In the genomic region with DNA sequence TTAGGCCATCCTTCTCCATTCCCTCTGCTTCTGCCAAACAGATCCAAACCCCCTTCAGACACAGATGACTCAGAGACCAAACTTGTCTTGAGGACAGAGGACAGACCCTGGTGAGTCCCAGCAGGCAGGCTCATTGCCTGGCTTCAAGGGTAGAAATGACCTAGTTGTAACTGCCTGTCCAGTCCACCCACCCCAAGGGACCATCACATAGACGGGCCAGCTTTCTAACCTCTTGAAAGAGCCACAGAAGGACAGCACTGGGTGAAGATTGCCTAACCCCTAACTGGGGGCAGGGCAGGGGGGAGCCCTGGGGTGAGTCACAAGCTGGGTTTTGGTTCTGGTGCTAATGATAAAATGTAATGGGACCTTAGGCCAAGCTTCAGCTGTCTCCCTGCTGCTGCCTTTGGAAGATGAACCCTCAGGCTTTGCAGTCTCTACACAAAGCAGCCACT, we compare ENCODE assay signal across 9 mouse cellular contexts. TPM values are rescaled to one million over a fixed set of nuclear protein-coding genes. Genes with fewer than 3 reads are reported as not detected.
A peak's percentile ranks its signal among the peaks of the same experiment; 100 is the strongest.
DNase-seq lines count a peak whose midpoint lies in the region; ATAC-seq and TF ChIP-seq lines count a peak whose summit lies in the region.
"Had no signal": no experiment of that assay in that cellular context is flagged by ENCODE, and none has a peak within 500 bp of the region (broad histone marks: within the 10 kb centered on the region; RNA-seq: fewer than 3 reads in every experiment).

No protein-coding gene starts in this region.

- H3K4me3 ChIP-seq in forebrain, embryonic 15.5 days: no peak overlapping the region
- no peak overlapping the region for H3K4me3 ChIP-seq in forebrain, embryonic 10.5 days
- H3K4me3 ChIP-seq in heart, embryonic 10.5 days: no peak overlapping the region
- no peak overlapping the region for H3K4me3 ChIP-seq in lung, postnatal 0 days (ENCODE audit: low read depth, low read length)

- H3K27me3 ChIP-seq in forebrain, embryonic 15.5 days: no peaks in the 10 kb centered on the region
- H3K27me3 ChIP-seq in forebrain, embryonic 10.5 days (ENCODE audit: poor library complexity, severe bottlenecking): no peaks in the 10 kb centered on the region
- no peaks in the 10 kb centered on the region for H3K27me3 ChIP-seq in heart, embryonic 10.5 days (ENCODE audit: insufficient read depth, poor library complexity, severe bottlenecking)
- no peaks in the 10 kb centered on the region for H3K27me3 ChIP-seq in lung, postnatal 0 days (replicated peaks; ENCODE audit: insufficient read depth, low read length)

- peaks cover 6% of the 10 kb centered on the region; the same call in 1 of the 2 replicates for H3K4me1 ChIP-seq in forebrain, embryonic 15.5 days
- no peaks in the 10 kb centered on the region for H3K4me1 ChIP-seq in forebrain, embryonic 10.5 days
- peaks cover 4% of the 10 kb centered on the region; the same call in 1 of the 2 replicates for H3K4me1 ChIP-seq in heart, embryonic 10.5 days
- no peaks in the 10 kb centered on the region for H3K4me1 ChIP-seq in lung, postnatal 0 days (ENCODE audit: insufficient read depth, low read depth, low read length)

- H3K27ac ChIP-seq in forebrain, embryonic 15.5 days (replicated peaks): no peak overlapping the region
- H3K27ac ChIP-seq in forebrain, embryonic 10.5 days: no peak overlapping the region
- H3K27ac ChIP-seq in heart, embryonic 10.5 days: peak overlapping the region; percentile 59; the same call in 1 of the 2 replicates
- peak overlapping the region; percentile 83 for H3K27ac ChIP-seq in lung, postnatal 0 days (ENCODE audit: low read length)
- H3K27ac ChIP-seq: liver, embryonic 14.5 days had no signal

- H3K4me2 ChIP-seq in forebrain, embryonic 15.5 days (replicated peaks): no peak overlapping the region
- H3K4me2 ChIP-seq in lung, postnatal 0 days (replicated peaks; ENCODE audit: low read depth, low read length): peak overlapping the region; percentile 38

- no peaks in the 10 kb centered on the region for H3K9me3 ChIP-seq in forebrain, embryonic 15.5 days
- H3K9me3 ChIP-seq in forebrain, embryonic 10.5 days: no peaks in the 10 kb centered on the region
- no peaks in the 10 kb centered on the region for H3K9me3 ChIP-seq in heart, embryonic 10.5 days
- H3K9me3 ChIP-seq in lung, postnatal 0 days (ENCODE audit: low read length): no peaks in the 10 kb centered on the region

- TF ChIP-seq EP300 in lung, postnatal 0 days (IDR thresholded peaks at IDR 0.05): no peak

- peak; percentile 32; the same call in 1 of the 2 replicates for ATAC-seq in forebrain, embryonic 15.5 days (replicated peaks)
- peak; percentile 91 for ATAC-seq in lung, postnatal 0 days
- no peak for ATAC-seq in megakaryocyte progenitor cell, adult 5-6 weeks (replicated peaks; ENCODE audit: poor library complexity)

- no peak overlapping the region for H3K9ac ChIP-seq in forebrain, embryonic 15.5 days (replicated peaks)
- 0 out of 2 replicates have a peak overlapping the region, but pooled peaks have one; percentile 19 for H3K9ac ChIP-seq in lung, postnatal 0 days (replicated peaks; ENCODE audit: low read depth)
- H3K9ac ChIP-seq: liver, embryonic 14.5 days had no signal

- H3K36me3 ChIP-seq in forebrain, embryonic 15.5 days: no peaks in the 10 kb centered on the region
- no peaks in the 10 kb centered on the region for H3K36me3 ChIP-seq in forebrain, embryonic 10.5 days (replicated peaks)
- H3K36me3 ChIP-seq in heart, embryonic 10.5 days: no peaks in the 10 kb centered on the region
- no peaks in the 10 kb centered on the region for H3K36me3 ChIP-seq in lung, postnatal 0 days (ENCODE audit: insufficient read depth, low read length)

- DNase-seq in forebrain, embryonic 10.5 days (ENCODE audit: extremely low spot score, low spot score): no peak
- DNase-seq in NIH3T3 (ENCODE audit: low read depth): peak; percentile 83
- DNase-seq in heart, embryonic 10.5 days (ENCODE audit: low spot score): no peak
- peak; percentile 75 for DNase-seq in lung, postnatal 0 days (ENCODE audit: low spot score)
- DNase-seq in natural killer cell, adult 2 months (ENCODE audit: low spot score in 2 of 2): no peak
- no peak for DNase-seq in thymus, postnatal 0 days (ENCODE audit: low spot score)

- 85% methylated on average over 1 of the region's 1 CpGs for WGBS in forebrain, embryonic 15.5 days
- 56% methylated on average over 1 of the region's 1 CpGs for WGBS in forebrain, embryonic 10.5 days
- 45% methylated on average over 1 of the region's 1 CpGs for WGBS in heart, embryonic 10.5 days
- WGBS in lung, postnatal 0 days: 45% methylated on average over 1 of the region's 1 CpGs

- TF ChIP-seq CTCF in lung, postnatal 0 days (IDR thresholded peaks at IDR 0.05): no peak

RNA-seq across cellular contexts. Expression of gene Dpt, which starts 2.1 kb away (rescaled TPM):
- polyA plus RNA-seq in forebrain, embryonic 15.5 days (2015; fragmentation: Nextera tagmentation; extraction: Ambion mirVana): not detected in 2 replicates
- polyA plus RNA-seq in forebrain, embryonic 10.5 days (2016; fragmentation: Nextera tagmentation; extraction: Ambion mirVana): not detected in 2 replicates
- polyA plus RNA-seq in heart, embryonic 10.5 days (2016; fragmentation: Nextera tagmentation; extraction: Ambion mirVana): 0.07 TPM in 1 of 2 replicates, not detected in the other
- polyA plus RNA-seq in lung, postnatal 0 days (2015; fragmentation: Nextera tagmentation; extraction: Ambion mirVana): 84.8 and 99.3 TPM in 2 replicates
- total RNA-seq in megakaryocyte progenitor cell, adult 5-6 weeks (2015): not detected in 2 replicates
- not detected in 2 replicates for total RNA-seq in megakaryocyte progenitor cell, adult 5-6 weeks (2017)
- polyA plus RNA-seq in thymus, postnatal 0 days (2015; fragmentation: Nextera tagmentation; extraction: Ambion mirVana): 8.2 and 8.3 TPM in 2 replicates

Comparison
In these comparisons a context has a peak if more than half of its experiments do, and no peak if none do; other contexts are left out.
1. H3K27ac ChIP-seq: peak in heart, embryonic 10.5 days (single experiment) and lung, postnatal 0 days (single experiment); none in forebrain, embryonic 15.5 days (single experiment) and forebrain, embryonic 10.5 days (single experiment).
2. DNase-seq: peak in NIH3T3 (single experiment) and lung, postnatal 0 days (single experiment); none in forebrain, embryonic 10.5 days (single experiment), heart, embryonic 10.5 days (single experiment), natural killer cell, adult 2 months (0 of 2) and thymus, postnatal 0 days (single experiment).